Mouse (Mus musculus): ENCODE data around the gene Adam12.

GRCm38 (mm10) chr7:134207956-134208355, 24.0 kb downstream of the Adam12 start:
- TF ChIP-seq POLR2A (IDR thresholded peaks at IDR 0.05; ENCODE audit: low read depth, low read length) (no peak), CTCF (IDR thresholded peaks at IDR 0.05; ENCODE audit: extremely low read depth, insufficient read length, insufficient replicate concordance, low read depth, low read length) (no peak)
